Mouse (Mus musculus) testis, adult 2 months (tissue): Measurements from ENCODE around the gene Commd1.

ENCODE experiments used
- CTCF ChIP-seq: fragments of 200-500 bp; IDR thresholded peaks from 2 replicates; pipeline ENCODE4 v1.5.1; 2012; ENCODE audit warnings: low read depth, mild to moderate bottlenecking, inconsistent platforms, low read length, moderate library complexity; ENCODE audit not compliant: control insufficient read depth, insufficient read depth, insufficient replicate concordance
- POLR2A ChIP-seq: fragments of 200-500 bp; IDR thresholded peaks from 2 replicates; pipeline ENCODE4 v1.6.1; 2012; ENCODE audit warnings: low read depth, mild to moderate bottlenecking, inconsistent platforms, low read length, moderate library complexity; ENCODE audit not compliant: control insufficient read depth

DNA sequence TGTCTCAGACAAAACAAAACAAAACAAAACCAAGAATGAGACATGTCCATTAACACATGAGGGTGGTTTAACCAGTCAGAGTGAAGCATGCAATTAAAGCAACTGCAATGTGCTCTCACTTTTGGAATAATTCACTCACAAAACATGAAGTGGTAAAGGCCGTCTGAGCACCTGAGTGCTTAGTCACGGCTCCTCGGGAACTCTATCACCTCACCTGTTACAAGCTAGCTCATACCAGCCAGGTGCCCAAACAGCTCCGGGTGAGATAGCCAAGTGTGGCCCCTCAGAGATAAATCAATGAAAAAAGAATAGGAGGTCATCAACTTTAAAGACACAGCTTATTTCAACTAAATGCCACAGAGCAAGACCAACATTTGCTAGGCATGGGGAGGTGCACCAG lies 127.6 kb downstream of the Commd1 start:
- TF ChIP-seq POLR2A = no peak
- no peak for TF ChIP-seq CTCF
